Mouse (Mus musculus) frontal cortex, adult (tissue): ENCODE measurements around the gene Spatc1l.

Experiments used
- ATAC-seq: cut with Nextera tagmentation; 2 replicates; pipeline ENCODE4 v1.9.2; 2017; ENCODE audit warnings: mild to moderate bottlenecking, moderate library complexity, mixed read lengths; ENCODE audit not compliant: low TSS enrichment

The Spatc1l gene

GRCm38 (mm10) chr10:76596338-76596737, 34.3 kb downstream of the Spatc1l start:
- no peak for ATAC-seq

GRCm38 (mm10) chr10:76602690-76603089, 40.6 kb downstream of the Spatc1l start:
- ATAC-seq: no peak

GRCm38 (mm10) chr10:76612473-76612872, 50.4 kb downstream of the Spatc1l start:
- no peak for ATAC-seq
